Mouse (Mus musculus) midbrain, embryonic 12.5 days (tissue): ENCODE measurements around the gene Git2. TPM values are rescaled to one million over a fixed set of nuclear protein-coding genes. Genes with fewer than 3 reads are reported as not detected.

ENCODE experiments used
- ATAC-seq: fragments of 200-750 bp; cut with Nextera tagmentation; 2 replicates; pipeline ENCODE4 v1.8.0; 2017; ENCODE audit warnings: low read depth, moderate TSS enrichment, moderate library complexity; ENCODE audit not compliant: low FRiP score
- H3K27ac ChIP-seq: fragments of 300-500 bp; sonication (generic); replicated peaks from 2 replicates; pipeline ENCODE4 v1.5.1; 2016; ENCODE audit warnings: mild to moderate bottlenecking
- H3K27me3 ChIP-seq: fragments of 300-500 bp; sonication (generic); 2 replicates; pipeline ENCODE4 v1.6.1; 2016; ENCODE audit warnings: mild to moderate bottlenecking
- H3K36me3 ChIP-seq: fragments of 300-500 bp; sonication (generic); 2 replicates; pipeline ENCODE4 v1.6.1; 2016
- H3K4me1 ChIP-seq: fragments of 300-500 bp; sonication (generic); 2 replicates; pipeline ENCODE4 v1.6.1; 2016
- H3K4me2 ChIP-seq: fragments of 300-500 bp; sonication (generic); replicated peaks from 2 replicates; pipeline ENCODE4 v1.6.1; 2016; ENCODE audit warnings: mild to moderate bottlenecking, moderate library complexity
- H3K4me3 ChIP-seq: fragments of 300-500 bp; sonication (generic); 2 replicates; pipeline ENCODE4 v1.5.1; 2016; ENCODE audit warnings: mild to moderate bottlenecking
- H3K9ac ChIP-seq: fragments of 300-500 bp; sonication (generic); replicated peaks from 2 replicates; pipeline ENCODE4 v1.6.1; 2016; ENCODE audit warnings: mild to moderate bottlenecking, moderate library complexity
- H3K9me3 ChIP-seq: fragments of 300-500 bp; sonication (generic); 2 replicates; pipeline ENCODE4 v1.6.1; 2016; ENCODE audit warnings: mild to moderate bottlenecking
- WGBS: fragments of 180-500 bp; shearing (Covaris S2); methylation state at CpG from one replicate; pipeline ENCODE4 v1.1.7; 2016; 5-methylcytosine and 5-hydroxymethylcytosine counted together
- polyA plus RNA-seq: library from polyadenylated mRNA; unstranded; fragments of >200 nt; fragmentation: Nextera tagmentation; extraction: Ambion mirVana; gene quantifications from 2 replicates; pipeline ENCODE4 v1.2.1, GENCODE M21; 2016

Git2 gene
- polyA plus RNA-seq: 48.4 and 52.6 TPM in 2 replicates

DNA sequence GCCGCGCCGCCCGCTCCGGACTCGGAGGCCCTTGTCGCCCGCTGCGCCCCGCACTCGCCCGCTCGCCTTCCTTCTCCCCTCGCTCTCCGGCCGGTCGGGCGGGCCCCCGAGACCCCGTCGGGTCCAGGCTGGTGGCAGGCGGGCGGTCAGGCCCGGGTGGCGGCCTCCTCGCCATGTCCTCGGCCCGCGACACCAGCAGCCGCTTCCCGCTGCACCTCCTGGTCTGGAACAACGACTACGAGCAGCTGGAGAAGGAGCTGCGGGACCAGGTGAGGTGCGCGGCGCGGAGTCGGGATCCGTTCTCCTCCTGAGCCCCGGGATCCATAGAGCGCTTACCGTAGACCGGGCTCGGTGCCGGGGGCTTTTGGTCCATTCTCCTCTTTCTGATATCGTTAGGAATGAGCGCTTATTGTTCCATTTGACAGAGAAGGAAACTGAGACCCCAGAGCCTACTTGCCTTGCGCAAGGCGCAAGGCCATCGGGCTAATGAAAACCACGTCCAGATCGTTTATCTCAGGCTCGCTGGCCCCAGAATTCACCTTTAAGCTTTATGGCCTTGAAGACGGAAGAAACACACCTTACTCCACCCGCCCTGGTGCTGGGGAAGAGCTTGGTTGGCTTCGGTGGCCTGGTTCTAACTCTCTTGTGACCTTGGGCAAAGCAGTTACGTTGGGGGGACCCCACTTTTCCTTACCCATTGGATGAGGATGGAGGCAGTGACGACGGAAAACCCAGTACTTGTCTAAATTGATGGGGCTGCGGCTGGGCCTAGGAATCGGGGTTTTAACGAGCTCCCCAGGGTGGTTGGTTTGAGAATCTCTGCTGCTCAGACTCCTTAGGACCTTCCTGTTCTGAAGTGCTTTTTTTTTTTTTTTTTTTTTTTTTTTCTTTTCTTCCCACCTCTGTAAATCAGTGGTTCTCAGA is at the start of gene Git2:
Gene Git2 (minus strand): TSS at position 462 of the 924 bp plus-strand sequence.
- 1% methylated on average over 44 of the region's 63 CpGs for WGBS
- H3K27me3 ChIP-seq: no peaks in the 10 kb centered on the region
- no peaks in the 10 kb centered on the region for H3K9me3 ChIP-seq
- no peak for ATAC-seq
- H3K4me1 ChIP-seq: peaks cover 37% of the 10 kb centered on the region
- peak within 1 kb of the TSS; percentile 91 for H3K27ac ChIP-seq
- peak within 1 kb of the TSS; percentile 88 for H3K4me3 ChIP-seq
- H3K9ac ChIP-seq: peak within 1 kb of the TSS; percentile 99
- H3K4me2 ChIP-seq: peak within 1 kb of the TSS; percentile 85
- no peaks in the 10 kb centered on the region for H3K36me3 ChIP-seq

GRCm38 (mm10) chr5:114824197-114824596 is 48.9 kb upstream of the Git2 start:
- H3K4me3 ChIP-seq: no peak overlapping the region
- peaks cover 9% of the 10 kb centered on the region for H3K4me1 ChIP-seq
- no peak overlapping the region for H3K9ac ChIP-seq
- no peaks in the 10 kb centered on the region; the same call in 1 of the 2 replicates for H3K36me3 ChIP-seq
- H3K27ac ChIP-seq: no peak overlapping the region
- no peaks in the 10 kb centered on the region for H3K9me3 ChIP-seq
- ATAC-seq: no peak
- no peaks in the 10 kb centered on the region for H3K27me3 ChIP-seq
- 11% methylated on average over 9 of the region's 9 CpGs for WGBS
- H3K4me2 ChIP-seq: no peak overlapping the region

- Histone ChIP-seq H3K4me3 (peak within 1 kb of the TSS; percentile 87), H3K36me3 (no peaks in the 10 kb centered on the region; the same call in 1 of the 2 replicates), H3K27me3 (no peaks in the 10 kb centered on the region), H3K9me3 (no peaks in the 10 kb centered on the region), H3K4me1 (peaks cover 9% of the 10 kb centered on the region), H3K4me2 (peak within 1 kb of the TSS; percentile 64), H3K27ac (peak within 1 kb of the TSS; percentile 75), H3K9ac (peak within 1 kb of the TSS; percentile 90)
- ATAC-seq: peak; percentile 87
- WGBS: 8% methylated on average over 52 of the region's 53 CpGs
Observed at GRCm38 (mm10) chr5:114822796-114823688, 47.7 kb upstream of the Git2 start, which contains the start of gene 1500011B03Rik. 1500011B03Rik (minus strand) TSS chr5:114823468.

GRCm38 (mm10) chr5:114818124-114818523 is 42.8 kb upstream of the Git2 start:
- 79% methylated on average over 11 of the region's 11 CpGs for WGBS

GRCm38 (mm10) chr5:114816599-114816998 is 41.3 kb upstream of the Git2 start:
- H3K27me3 ChIP-seq: no peaks in the 10 kb centered on the region
- H3K9me3 ChIP-seq: no peaks in the 10 kb centered on the region
- ATAC-seq: no peak
- H3K9ac ChIP-seq: no peak overlapping the region
- WGBS: 75% methylated on average over 6 of the region's 6 CpGs
- H3K36me3 ChIP-seq: no peaks in the 10 kb centered on the region
- no peak overlapping the region for H3K4me2 ChIP-seq
- peaks cover 14% of the 10 kb centered on the region for H3K4me1 ChIP-seq
- H3K27ac ChIP-seq: no peak overlapping the region
- no peak overlapping the region for H3K4me3 ChIP-seq

More at GRCm38 (mm10) chr5:114818124-114818523, 42.8 kb upstream of the Git2 start:
- H3K4me3 ChIP-seq: no peak overlapping the region
- no peak overlapping the region for H3K27ac ChIP-seq
- 0 out of 2 replicates have a peak, but pooled peaks cover 6% of the 10 kb centered on the region for H3K4me1 ChIP-seq
- ATAC-seq: no peak
- H3K4me2 ChIP-seq: no peak overlapping the region
- no peaks in the 10 kb centered on the region for H3K27me3 ChIP-seq
- no peaks in the 10 kb centered on the region; the same call in 1 of the 2 replicates for H3K36me3 ChIP-seq
- no peak overlapping the region for H3K9ac ChIP-seq
- H3K9me3 ChIP-seq: no peaks in the 10 kb centered on the region

- WGBS: 1% methylated on average over 50 of the region's 50 CpGs
- ATAC-seq: peak; percentile 97
- peak overlapping the region; percentile 91 for H3K9ac ChIP-seq
Observed at GRCm38 (mm10) chr5:114813525-114814181, 38.3 kb upstream of the Git2 start.

GRCm38 (mm10) chr5:114809826-114810225 is 34.5 kb upstream of the Git2 start:
- no peak for ATAC-seq
- H3K36me3 ChIP-seq: peaks cover 45% of the 10 kb centered on the region

More at GRCm38 (mm10) chr5:114813525-114814181, 38.3 kb upstream of the Git2 start:
- Histone ChIP-seq H3K4me3 (peak overlapping the region; percentile 86), H3K36me3 (peaks cover 16% of the 10 kb centered on the region), H3K27ac (peak overlapping the region; percentile 95), H3K4me1 (peaks cover 22% of the 10 kb centered on the region), H3K9me3 (no peaks in the 10 kb centered on the region), H3K27me3 (no peaks in the 10 kb centered on the region), H3K4me2 (peak overlapping the region; percentile 63)

DNA sequence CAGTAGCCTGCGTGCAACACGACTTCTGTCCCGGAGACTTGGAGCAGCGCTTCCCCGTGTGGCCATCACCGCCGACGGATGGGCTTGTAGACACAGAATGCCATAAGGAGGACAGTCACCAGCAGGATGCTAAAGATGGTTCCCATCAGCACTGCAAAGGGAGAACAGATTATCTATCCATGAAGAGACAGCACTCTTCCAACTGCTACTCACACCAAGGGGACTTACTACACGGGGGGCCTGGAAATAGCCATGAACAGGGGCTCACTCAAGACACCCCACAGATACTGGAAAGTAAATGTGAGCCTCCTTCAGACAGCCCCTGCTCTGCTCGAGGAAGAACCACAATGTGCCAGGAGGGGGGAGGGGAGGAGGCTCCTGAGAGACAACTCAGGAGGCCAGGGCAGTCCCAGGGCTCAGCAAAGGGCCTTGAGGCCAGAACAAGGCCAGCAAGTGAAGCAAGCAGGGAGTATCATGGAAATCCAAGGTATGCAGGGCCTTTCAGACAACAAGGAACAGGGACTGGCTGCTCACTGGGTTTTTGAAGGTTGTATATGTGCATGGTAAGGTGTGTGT is 34.0 kb upstream of the Git2 start:
- no peak for ATAC-seq
- Histone ChIP-seq H3K9me3 (no peaks in the 10 kb centered on the region), H3K9ac (no peak overlapping the region), H3K4me1 (peaks cover 23% of the 10 kb centered on the region), H3K27me3 (no peaks in the 10 kb centered on the region), H3K36me3 (peaks cover 50% of the 10 kb centered on the region), H3K27ac (peak overlapping the region; percentile 20; the same call in 1 of the 2 replicates), H3K4me3 (no peak overlapping the region), H3K4me2 (no peak overlapping the region)
- WGBS: 81% methylated on average over 10 of the region's 10 CpGs

More at GRCm38 (mm10) chr5:114809826-114810225, 34.5 kb upstream of the Git2 start:
- 89% methylated on average over 5 of the region's 5 CpGs for WGBS
- Histone ChIP-seq H3K27ac (no peak overlapping the region), H3K27me3 (no peaks in the 10 kb centered on the region), H3K4me1 (peaks cover 23% of the 10 kb centered on the region), H3K9ac (no peak overlapping the region), H3K9me3 (no peaks in the 10 kb centered on the region), H3K4me3 (no peak overlapping the region), H3K4me2 (no peak overlapping the region)

DNA sequence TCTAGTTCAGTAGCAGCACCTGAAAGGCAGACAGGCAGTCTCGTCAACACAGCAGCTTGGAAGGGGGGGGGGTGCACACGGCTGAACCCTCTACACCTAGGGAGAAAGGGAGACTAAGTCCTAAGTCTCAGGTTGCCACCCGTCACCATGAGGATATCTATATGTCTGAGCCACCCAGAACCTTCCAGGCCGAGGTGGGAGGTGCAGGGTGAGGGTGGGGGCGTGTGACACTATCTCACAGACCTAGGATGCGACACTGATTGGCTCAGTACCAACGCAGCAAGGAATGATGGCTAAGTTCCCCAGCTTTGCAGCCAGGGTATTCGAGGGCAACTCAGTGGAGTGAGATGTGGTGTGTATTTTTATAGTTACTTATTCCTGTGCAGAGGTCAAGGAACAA is 33.1 kb upstream of the Git2 start:
- Histone ChIP-seq H3K4me1 (peaks cover 23% of the 10 kb centered on the region), H3K27me3 (no peaks in the 10 kb centered on the region), H3K36me3 (peaks cover 59% of the 10 kb centered on the region), H3K27ac (no peak overlapping the region), H3K9ac (no peak overlapping the region), H3K9me3 (no peaks in the 10 kb centered on the region), H3K4me3 (no peak overlapping the region), H3K4me2 (no peak overlapping the region)
- WGBS: 86% methylated on average over 8 of the region's 8 CpGs
- ATAC-seq: no peak

GRCm38 (mm10) chr5:114807893-114808292 is 32.6 kb upstream of the Git2 start:
- Histone ChIP-seq H3K9ac (no peak overlapping the region), H3K4me2 (no peak overlapping the region), H3K27me3 (no peaks in the 10 kb centered on the region), H3K27ac (no peak overlapping the region), H3K4me1 (peaks cover 22% of the 10 kb centered on the region), H3K36me3 (peaks cover 64% of the 10 kb centered on the region), H3K4me3 (no peak overlapping the region), H3K9me3 (no peaks in the 10 kb centered on the region)
- WGBS: 69% methylated on average over 6 of the region's 6 CpGs
- no peak for ATAC-seq

DNA sequence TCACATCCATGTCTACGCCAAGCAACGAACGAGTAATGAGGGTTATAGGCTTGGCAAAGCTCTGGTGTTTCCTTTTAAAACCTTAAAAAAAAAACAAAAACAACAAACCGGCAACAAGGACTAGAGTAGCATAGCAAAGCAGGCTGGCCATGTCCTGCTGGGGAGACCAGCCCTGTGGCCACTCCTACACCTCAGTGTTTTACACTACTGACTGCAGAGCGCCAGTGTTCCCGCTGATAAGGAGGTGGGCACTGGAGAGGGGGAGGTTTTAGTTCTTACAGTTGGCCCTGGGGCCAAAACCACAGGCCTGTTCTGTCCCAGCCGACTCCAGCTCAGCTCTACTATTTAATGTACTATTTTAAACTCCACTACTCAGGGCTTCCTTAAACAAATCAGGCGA is 32.2 kb upstream of the Git2 start:
- no peak for ATAC-seq
- no peak overlapping the region for H3K4me2 ChIP-seq
- no peak overlapping the region for H3K4me3 ChIP-seq
- peaks cover 18% of the 10 kb centered on the region for H3K4me1 ChIP-seq
- H3K9me3 ChIP-seq: no peaks in the 10 kb centered on the region
- peaks cover 68% of the 10 kb centered on the region for H3K36me3 ChIP-seq
- no peak overlapping the region; the same call in 1 of the 2 replicates for H3K27ac ChIP-seq
- 43% methylated on average over 8 of the region's 8 CpGs for WGBS
- H3K27me3 ChIP-seq: no peaks in the 10 kb centered on the region
- no peak overlapping the region for H3K9ac ChIP-seq
